Mouse (Mus musculus) heart, embryonic 15.5 days (tissue): ENCODE results near the gene Gmnc. TPM values are rescaled to one million over a fixed set of nuclear protein-coding genes. Genes with fewer than 3 reads are reported as not detected.

Experiments used
- ATAC-seq: fragments of 200-750 bp; cut with Nextera tagmentation; replicated peaks from 2 replicates; pipeline ENCODE4 v1.8.0; 2017; ENCODE audit warnings: low read depth, moderate TSS enrichment; ENCODE audit not compliant: insufficient number of reproducible peaks, insufficient read depth, low FRiP score
- H3K27ac ChIP-seq: fragments of 300-500 bp; sonication (generic); 2 replicates; pipeline ENCODE4 v1.5.1; 2015; ENCODE audit warnings: mild to moderate bottlenecking, inconsistent platforms
- H3K27me3 ChIP-seq: fragments of 300-500 bp; sonication (generic); 2 replicates; pipeline ENCODE4 v1.6.1; 2015; ENCODE audit warnings: inconsistent platforms
- H3K36me3 ChIP-seq: fragments of 300-500 bp; sonication (generic); 2 replicates; pipeline ENCODE4 v1.6.1; 2015; ENCODE audit warnings: mild to moderate bottlenecking, inconsistent platforms
- H3K4me1 ChIP-seq: fragments of 300-500 bp; sonication (generic); replicated peaks from 2 replicates; pipeline ENCODE4 v1.6.1; 2015; ENCODE audit warnings: inconsistent platforms
- H3K4me2 ChIP-seq: fragments of 300-500 bp; sonication (generic); 2 replicates; pipeline ENCODE4 v1.6.1; 2015; ENCODE audit warnings: inconsistent platforms, mild to moderate bottlenecking, moderate library complexity
- H3K4me3 ChIP-seq: fragments of 300-500 bp; sonication (generic); 2 replicates; pipeline ENCODE4 v1.5.1; 2015; ENCODE audit warnings: mild to moderate bottlenecking, inconsistent platforms
- H3K9ac ChIP-seq: fragments of 300-500 bp; sonication (generic); 2 replicates; pipeline ENCODE4 v1.6.1; 2015; ENCODE audit warnings: mild to moderate bottlenecking, inconsistent platforms
- H3K9me3 ChIP-seq: fragments of 300-500 bp; sonication (generic); replicated peaks from 2 replicates; pipeline ENCODE4 v1.6.1; 2016; ENCODE audit warnings: inconsistent platforms
- WGBS: fragments of 180-500 bp; shearing (Covaris S2); methylation state at CpG from one replicate; pipeline ENCODE4 v1.1.7; 2015; ENCODE audit warnings: mixed read lengths; 5-methylcytosine and 5-hydroxymethylcytosine counted together
- polyA plus RNA-seq: library from polyadenylated mRNA; unstranded; fragments of >200 nt; fragmentation: Nextera tagmentation; extraction: Ambion mirVana; gene quantifications from 2 replicates; pipeline ENCODE4 v1.2.1, GENCODE M21; 2015

Gene Gmnc
- polyA plus RNA-seq, result not detected in 2 replicates

DNA sequence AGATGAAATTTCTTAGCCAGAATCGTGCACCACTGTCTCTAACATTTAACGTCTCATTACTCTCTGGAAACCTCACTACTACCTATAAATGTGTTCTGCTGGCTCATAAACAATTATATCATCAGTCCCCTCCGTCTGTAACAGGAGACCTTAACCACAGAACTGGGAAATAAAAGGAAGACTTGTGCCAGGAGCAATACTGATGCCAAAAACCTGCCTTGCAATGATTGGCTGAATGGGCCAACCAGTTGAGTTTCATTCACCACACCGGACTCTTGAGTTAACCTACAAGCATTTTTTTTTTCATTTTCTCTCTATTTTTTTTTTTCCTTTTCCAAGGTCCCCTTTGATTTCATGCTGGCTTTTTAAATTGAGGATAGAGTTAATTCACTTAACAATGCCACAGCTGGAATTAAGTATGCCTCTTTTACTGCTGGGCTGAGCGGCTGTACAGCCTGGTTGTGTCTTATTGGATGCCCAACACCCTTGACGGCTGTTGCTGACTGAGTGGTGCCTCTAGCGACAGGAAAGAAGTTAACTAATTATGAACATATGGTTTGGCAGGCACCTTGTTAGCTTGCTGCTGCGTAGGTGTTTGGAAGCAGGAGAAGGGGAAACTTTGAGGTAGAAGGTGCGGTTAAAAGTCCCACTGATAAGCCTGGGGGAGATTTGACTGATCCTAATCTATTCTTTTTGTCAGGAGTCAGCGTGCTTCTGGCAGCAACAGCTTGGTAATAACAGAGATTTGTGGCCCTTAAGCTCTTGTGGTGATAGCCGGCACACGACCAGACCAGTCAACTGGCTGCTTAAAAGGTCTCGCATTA lies at the start of gene Gmnc:
Gene Gmnc (minus strand): TSS at position 176 of the 824 bp plus-strand sequence.
- Histone ChIP-seq H3K27me3 (no peaks in the 10 kb centered on the region), H3K4me1 (no peaks in the 10 kb centered on the region), H3K9me3 (no peaks in the 10 kb centered on the region), H3K36me3 (no peaks in the 10 kb centered on the region), H3K27ac (no peak within 1 kb of the TSS), H3K4me3 (no peak within 1 kb of the TSS), H3K9ac (no peak within 1 kb of the TSS), H3K4me2 (no peak within 1 kb of the TSS)
- WGBS, result 53% methylated on average over 13 of the region's 13 CpGs
- ATAC-seq, result no peak

DNA sequence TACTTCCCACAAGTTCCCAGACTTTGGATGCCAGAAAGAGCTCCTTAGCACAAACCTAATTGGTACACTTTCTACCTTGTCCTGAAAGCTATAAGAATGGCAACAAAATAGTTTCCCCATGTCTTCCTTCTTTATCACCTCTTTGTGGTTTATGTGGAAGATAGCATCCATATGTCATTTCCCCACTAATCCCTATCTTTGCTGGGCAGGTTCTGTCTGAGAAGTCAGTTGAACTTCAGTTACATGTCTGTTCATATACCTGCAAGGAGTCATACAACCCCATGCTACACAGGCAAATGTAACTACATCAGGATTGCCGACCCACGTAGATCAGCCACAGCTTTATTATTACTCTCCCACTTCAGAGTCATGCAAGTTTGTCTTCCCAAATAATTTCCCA lies 35.8 kb upstream of the Gmnc start:
- Histone ChIP-seq H3K36me3 (no peaks in the 10 kb centered on the region), H3K9ac (no peak overlapping the region), H3K27me3 (no peaks in the 10 kb centered on the region), H3K4me3 (no peak overlapping the region), H3K4me2 (no peak overlapping the region), H3K4me1 (no peaks in the 10 kb centered on the region), H3K27ac (no peak overlapping the region), H3K9me3 (no peaks in the 10 kb centered on the region)
- WGBS, result 93% methylated on average over 2 of the region's 2 CpGs
- ATAC-seq, result no peak

DNA sequence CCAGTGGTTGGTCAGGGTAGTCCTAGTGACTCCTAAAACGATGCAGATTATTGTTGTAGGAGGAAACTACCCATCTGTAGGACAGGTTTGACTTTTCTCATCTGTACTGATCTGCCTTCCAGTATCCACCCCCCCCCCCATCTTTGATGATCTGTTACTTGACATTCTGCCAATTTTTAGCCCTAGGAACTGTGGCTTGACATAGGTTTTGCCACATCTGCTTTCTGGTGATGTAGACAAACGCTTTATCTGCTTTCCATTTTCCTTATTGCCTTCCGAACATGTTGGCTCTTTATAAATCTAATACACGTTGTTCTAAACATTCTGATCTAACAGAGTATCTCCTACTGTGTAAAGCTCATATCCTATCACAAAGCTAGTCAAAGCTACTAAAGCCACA lies 34.8 kb upstream of the Gmnc start:
- Histone ChIP-seq H3K4me1 (no peaks in the 10 kb centered on the region), H3K9me3 (no peaks in the 10 kb centered on the region), H3K4me3 (no peak overlapping the region), H3K9ac (no peak overlapping the region), H3K27ac (no peak overlapping the region), H3K4me2 (no peak overlapping the region), H3K27me3 (no peaks in the 10 kb centered on the region), H3K36me3 (no peaks in the 10 kb centered on the region)
- no peak for ATAC-seq
- WGBS, result 72% methylated on average over 4 of the region's 4 CpGs

DNA sequence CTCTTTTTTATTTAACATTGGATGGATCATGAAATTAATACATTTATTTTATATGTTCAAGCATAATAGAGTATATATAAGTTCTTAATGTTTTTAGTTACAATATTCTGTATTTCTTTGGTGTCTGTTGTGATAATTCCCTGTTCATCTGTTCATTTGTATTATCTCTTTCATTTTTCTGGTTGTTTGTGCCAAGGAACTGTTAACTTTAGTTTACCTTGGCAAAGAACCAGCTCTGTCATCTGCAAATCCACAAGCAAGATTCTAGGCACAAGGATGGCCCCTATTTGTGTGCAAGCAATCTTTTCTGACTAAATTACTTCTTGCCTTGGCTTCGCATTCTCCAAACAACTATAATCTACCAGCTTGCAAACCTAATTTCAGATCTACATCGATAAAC lies 31.3 kb upstream of the Gmnc start:
- 77% methylated on average over 2 of the region's 2 CpGs for WGBS
- ATAC-seq, result no peak

DNA sequence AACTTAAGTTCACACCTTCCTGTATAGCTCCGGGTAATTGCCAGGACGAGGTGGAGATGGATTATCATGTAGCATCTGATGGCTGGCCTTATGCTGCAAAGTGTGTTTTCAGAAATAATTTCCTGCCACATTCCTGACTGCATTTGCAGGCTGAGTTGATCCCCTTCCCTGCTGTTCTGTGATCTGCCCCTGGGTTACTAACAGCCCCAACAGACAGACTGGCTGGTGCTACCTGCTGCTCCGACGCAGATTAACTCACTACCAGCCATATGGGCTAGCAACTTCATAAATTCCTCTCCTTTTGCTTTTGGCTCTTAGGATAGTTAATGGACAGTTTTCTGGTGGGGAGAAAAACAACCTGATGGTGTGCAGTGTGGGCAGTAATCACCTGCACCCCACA lies 25.9 kb upstream of the Gmnc start:
- Histone ChIP-seq H3K4me1 (no peaks in the 10 kb centered on the region), H3K9ac (no peak overlapping the region), H3K27me3 (no peaks in the 10 kb centered on the region), H3K4me3 (no peak overlapping the region), H3K27ac (no peak overlapping the region), H3K9me3 (no peaks in the 10 kb centered on the region), H3K36me3 (no peaks in the 10 kb centered on the region), H3K4me2 (no peak overlapping the region)
- ATAC-seq, result no peak
- 41% methylated on average over 4 of the region's 4 CpGs for WGBS

More for the DNA sequence above, 31.3 kb upstream of the Gmnc start:
- Histone ChIP-seq H3K9ac (no peak overlapping the region), H3K4me2 (no peak overlapping the region), H3K4me1 (no peaks in the 10 kb centered on the region), H3K27ac (no peak overlapping the region), H3K4me3 (no peak overlapping the region), H3K9me3 (no peaks in the 10 kb centered on the region), H3K36me3 (no peaks in the 10 kb centered on the region), H3K27me3 (no peaks in the 10 kb centered on the region)

DNA sequence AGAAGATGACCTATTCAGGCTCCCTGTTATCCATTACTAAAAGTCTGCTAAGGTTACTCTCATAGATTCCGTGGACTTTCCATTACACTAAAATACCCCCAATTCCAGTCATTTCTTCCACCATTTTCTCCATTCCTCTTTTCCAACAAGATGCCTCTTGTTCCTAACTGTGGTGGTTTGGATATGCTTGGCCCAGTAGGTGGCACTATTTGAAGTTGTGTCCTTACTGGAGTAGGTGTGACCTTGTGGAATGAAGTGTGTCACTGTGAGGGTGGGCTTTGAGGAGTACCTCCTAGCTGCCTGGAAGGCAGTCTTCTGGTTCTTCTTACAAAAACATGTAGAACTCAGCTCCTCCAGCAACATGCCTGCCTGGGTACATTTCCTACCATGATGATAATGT lies 11.3 kb upstream of the Gmnc start:
- no peak overlapping the region for H3K27ac ChIP-seq

DNA sequence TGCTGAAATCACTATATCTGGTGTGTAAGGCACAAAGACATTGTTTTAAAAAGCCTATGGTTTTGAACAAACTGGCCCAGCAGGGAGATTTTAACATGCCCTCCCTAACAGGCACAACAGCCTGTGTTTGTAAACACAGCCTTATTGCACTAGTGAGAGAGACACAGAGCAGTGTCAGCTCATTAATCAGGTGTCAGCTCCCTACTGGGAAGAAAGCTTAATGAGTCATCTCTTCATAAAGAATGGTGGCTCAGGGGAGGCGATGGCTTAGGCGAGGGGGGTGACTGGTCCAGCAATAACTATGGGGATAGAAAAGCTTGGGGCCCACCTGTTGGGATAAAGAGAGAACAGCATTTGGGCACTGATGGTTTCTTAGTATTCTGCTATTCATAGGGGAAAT lies 8.1 kb upstream of the Gmnc start:
- Histone ChIP-seq H3K27me3 (no peaks in the 10 kb centered on the region), H3K9ac (no peak overlapping the region), H3K36me3 (no peaks in the 10 kb centered on the region), H3K27ac (no peak overlapping the region), H3K9me3 (no peaks in the 10 kb centered on the region), H3K4me2 (no peak overlapping the region), H3K4me3 (no peak overlapping the region), H3K4me1 (no peaks in the 10 kb centered on the region)
- ATAC-seq, result no peak; the same call in 1 of the 2 replicates
- 16% methylated on average over 2 of the region's 2 CpGs for WGBS

More for the DNA sequence above, 11.3 kb upstream of the Gmnc start:
- Histone ChIP-seq H3K9ac (no peak overlapping the region), H3K4me1 (no peaks in the 10 kb centered on the region), H3K4me2 (no peak overlapping the region), H3K4me3 (no peak overlapping the region), H3K36me3 (no peaks in the 10 kb centered on the region), H3K9me3 (no peaks in the 10 kb centered on the region), H3K27me3 (no peaks in the 10 kb centered on the region)
- ATAC-seq, result no peak
- WGBS, result 78% methylated on average over 1 of the region's 1 CpGs

DNA sequence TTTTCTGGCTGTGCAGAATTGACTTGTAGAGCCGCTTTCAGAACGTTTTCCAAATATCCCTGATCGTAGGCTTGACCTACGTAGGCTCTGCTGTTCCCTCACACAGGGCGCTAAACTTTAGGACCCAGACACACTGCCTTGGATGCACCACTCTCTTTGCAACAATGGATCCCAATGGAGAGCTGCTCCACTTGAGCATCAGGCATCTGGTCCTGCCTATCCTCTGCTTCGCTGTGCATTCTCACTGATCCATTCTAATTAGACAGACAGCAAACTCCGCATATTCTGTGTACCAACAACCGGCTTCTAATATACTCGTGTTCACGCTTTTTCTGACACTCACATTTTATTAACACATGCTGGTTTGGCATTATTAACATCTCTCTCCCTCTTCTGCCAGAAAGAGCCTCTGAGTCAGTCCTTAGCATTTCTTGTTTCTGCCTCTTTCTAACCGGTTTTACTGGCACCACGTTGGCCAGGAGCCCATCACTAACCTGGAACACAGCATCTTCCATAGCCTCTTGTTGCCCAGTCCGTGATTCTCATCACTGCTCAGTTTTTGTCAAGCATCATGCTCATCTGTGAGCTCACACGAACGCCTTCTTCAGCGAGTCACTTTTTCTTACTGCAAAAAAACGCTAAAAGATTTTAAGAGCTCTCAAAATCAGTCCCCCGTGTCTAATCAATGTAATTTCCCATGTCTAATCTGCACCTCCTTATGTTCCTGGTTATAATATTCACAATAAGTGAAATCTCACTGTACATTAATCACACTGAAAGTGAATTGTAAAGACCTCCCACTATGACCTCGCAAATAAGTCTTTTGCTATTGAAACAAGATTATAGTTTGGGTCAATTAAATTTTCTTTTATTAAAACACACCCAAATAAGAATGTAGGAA lies 1.8 kb downstream of the Gmnc start:
- Histone ChIP-seq H3K4me3 (no peak overlapping the region), H3K4me1 (no peaks in the 10 kb centered on the region), H3K27me3 (no peaks in the 10 kb centered on the region), H3K9me3 (no peaks in the 10 kb centered on the region), H3K9ac (no peak overlapping the region), H3K27ac (no peak overlapping the region), H3K4me2 (no peak overlapping the region), H3K36me3 (no peaks in the 10 kb centered on the region)
- ATAC-seq, result no peak
- WGBS, result 77% methylated on average over 19 of the region's 19 CpGs

DNA sequence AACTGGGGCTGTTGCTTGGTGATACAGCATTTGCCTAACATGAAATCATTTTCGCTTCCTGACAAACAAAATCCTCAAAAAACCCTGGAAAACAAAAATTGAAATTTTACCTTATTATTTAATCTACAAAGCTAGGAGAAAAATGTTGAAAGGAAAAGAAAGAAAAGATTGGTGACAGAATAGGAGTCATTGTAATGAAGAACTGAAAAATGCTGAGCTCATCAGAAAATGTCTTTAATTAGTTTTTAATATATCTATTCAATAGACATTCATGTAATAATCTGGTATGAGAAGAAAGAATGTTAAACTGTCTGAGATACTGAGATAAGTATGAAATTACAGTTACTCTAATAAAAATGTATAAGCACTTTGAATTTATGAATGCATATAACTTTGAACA lies 3.3 kb downstream of the Gmnc start:
- no peak for ATAC-seq
- no peaks in the 10 kb centered on the region for H3K27me3 ChIP-seq
- H3K36me3 ChIP-seq, result no peaks in the 10 kb centered on the region
- 75% methylated on average over 1 of the region's 1 CpGs for WGBS
- H3K4me2 ChIP-seq, result no peak overlapping the region
- no peak overlapping the region for H3K27ac ChIP-seq
- no peak overlapping the region for H3K9ac ChIP-seq
- H3K9me3 ChIP-seq, result no peaks in the 10 kb centered on the region
- H3K4me1 ChIP-seq, result no peaks in the 10 kb centered on the region
- no peak overlapping the region for H3K4me3 ChIP-seq

DNA sequence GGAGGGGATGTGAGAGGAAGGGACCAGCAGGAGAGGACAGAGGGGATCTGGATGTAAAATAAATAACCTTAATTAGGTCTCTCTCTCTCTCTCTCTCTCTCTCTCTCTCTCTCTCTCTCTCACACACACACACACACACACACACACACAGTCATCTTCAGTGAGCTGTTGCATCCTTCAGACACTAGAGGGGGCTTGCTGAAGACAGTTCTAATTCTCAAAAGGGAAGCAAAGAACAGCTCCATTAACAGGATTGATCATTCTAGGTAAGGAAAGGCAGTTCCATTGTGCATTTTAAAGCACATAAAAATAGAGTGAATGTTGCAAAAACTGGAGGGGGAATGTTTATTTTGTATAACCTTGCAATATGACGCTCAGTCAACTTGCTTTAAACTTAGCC lies 5.7 kb downstream of the Gmnc start:
- WGBS, result 88% methylated on average over 1 of the region's 1 CpGs
- no peaks in the 10 kb centered on the region for H3K36me3 ChIP-seq
- ATAC-seq, result no peak
- no peak overlapping the region for H3K4me3 ChIP-seq
- no peaks in the 10 kb centered on the region for H3K9me3 ChIP-seq
- no peak overlapping the region for H3K4me2 ChIP-seq
- no peak overlapping the region for H3K27ac ChIP-seq
- H3K4me1 ChIP-seq, result no peaks in the 10 kb centered on the region
- no peaks in the 10 kb centered on the region for H3K27me3 ChIP-seq
- no peak overlapping the region for H3K9ac ChIP-seq

DNA sequence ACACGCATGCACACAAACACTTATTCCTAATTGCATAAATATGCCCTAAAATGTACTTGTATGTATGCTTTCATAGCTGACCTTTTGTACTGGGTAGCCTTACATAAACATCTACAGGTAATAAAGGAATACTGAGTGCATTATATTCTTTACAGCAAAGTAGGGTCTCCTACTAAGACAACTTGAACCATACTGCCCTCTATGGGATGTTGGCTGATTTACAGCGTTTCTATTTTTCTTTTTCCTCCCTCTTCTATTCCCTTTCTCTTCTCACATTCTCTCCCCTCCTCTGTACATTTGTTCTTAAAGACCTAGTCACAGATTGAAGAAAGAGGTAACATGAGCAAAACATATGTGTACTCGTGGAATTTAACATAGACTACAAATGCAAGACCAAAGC lies 9.3 kb downstream of the Gmnc start:
- no peak for ATAC-seq
- Histone ChIP-seq H3K9ac (no peak overlapping the region), H3K27ac (no peak overlapping the region), H3K4me2 (no peak overlapping the region), H3K4me3 (no peak overlapping the region), H3K4me1 (no peaks in the 10 kb centered on the region), H3K9me3 (no peaks in the 10 kb centered on the region), H3K27me3 (no peaks in the 10 kb centered on the region), H3K36me3 (no peaks in the 10 kb centered on the region)
- WGBS, result 32% methylated on average over 3 of the region's 3 CpGs
